In the genomic region with DNA sequence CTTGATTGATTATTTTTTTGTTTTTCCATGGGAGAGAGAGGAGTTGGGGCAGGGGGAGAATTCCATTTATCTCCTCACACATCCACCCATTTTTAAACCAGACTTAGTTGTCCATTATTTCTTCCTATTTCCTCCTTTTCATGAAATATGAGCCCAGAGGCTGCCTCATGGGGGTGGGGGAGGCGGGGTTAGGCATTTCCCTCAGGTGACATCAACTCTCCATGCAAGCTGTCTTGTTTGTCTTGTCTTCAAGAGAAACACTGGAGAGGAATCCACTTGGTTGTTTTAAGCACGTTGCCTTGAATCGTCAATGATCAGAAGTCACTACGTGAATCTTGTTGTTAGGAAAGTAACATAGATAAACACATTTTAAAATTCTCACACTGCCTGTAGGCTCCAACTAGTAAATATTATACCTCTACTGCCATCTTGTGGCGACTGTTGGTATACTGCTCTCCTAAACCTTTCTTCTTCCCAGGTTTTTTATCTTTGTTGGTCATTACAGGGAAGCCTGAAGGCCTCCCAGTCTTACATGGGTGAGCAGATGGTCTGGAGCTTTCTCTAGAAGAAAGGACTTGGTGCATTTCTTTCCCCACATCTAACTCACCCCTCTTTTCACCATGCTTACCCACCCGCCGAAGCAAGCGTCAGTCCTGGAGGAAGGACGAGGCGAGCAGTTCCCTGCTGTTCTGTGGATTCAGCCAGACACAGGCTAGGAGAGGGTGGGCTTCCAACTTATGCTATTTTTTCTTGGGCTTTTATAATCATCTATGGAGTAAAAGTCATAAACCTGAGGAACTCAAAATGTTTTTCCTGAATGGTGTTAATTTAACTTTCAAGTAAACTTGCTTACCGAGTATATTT, we compare ENCODE assay signal across 8 mouse cellular contexts. TPM values are rescaled to one million over a fixed set of nuclear protein-coding genes. Genes with fewer than 3 reads are reported as not detected.
DNase-seq lines count a peak whose midpoint lies in the region; ATAC-seq and TF ChIP-seq lines count a peak whose summit lies in the region.

No protein-coding gene starts in this region.

- no peak overlapping the region for H3K27ac ChIP-seq in hindbrain, postnatal 0 days
- no peak overlapping the region for H3K27ac ChIP-seq in stomach, embryonic 15.5 days

- H3K27me3 ChIP-seq in hindbrain, postnatal 0 days (ENCODE audit: insufficient read depth, low read length): peaks cover 9% of the 10 kb centered on the region; the same call in 1 of the 2 replicates
- H3K27me3 ChIP-seq in stomach, embryonic 15.5 days (replicated peaks): no peaks in the 10 kb centered on the region

- no peaks in the 10 kb centered on the region for H3K4me1 ChIP-seq in hindbrain, postnatal 0 days (ENCODE audit: insufficient read depth, low read length)
- H3K4me1 ChIP-seq in stomach, embryonic 15.5 days: peaks cover 3% of the 10 kb centered on the region; the same call in 1 of the 2 replicates

- ATAC-seq in frontal cortex, adult (ENCODE audit: low TSS enrichment): peak; percentile 79
- peak; percentile 76 for ATAC-seq in hindbrain, postnatal 0 days
- peak; percentile 86 for ATAC-seq in megakaryocyte-erythroid progenitor cell, adult 5-6 weeks (replicated peaks; ENCODE audit: low FRiP score, low TSS enrichment, poor library complexity, severe bottlenecking)
- ATAC-seq in stomach, embryonic 15.5 days (ENCODE audit: insufficient read depth, low FRiP score, low read depth): no peak

- no peaks in the 10 kb centered on the region for H3K36me3 ChIP-seq in hindbrain, postnatal 0 days (ENCODE audit: insufficient read depth, low read length)
- no peaks in the 10 kb centered on the region for H3K36me3 ChIP-seq in stomach, embryonic 15.5 days

- WGBS in hindbrain, postnatal 0 days: 36% methylated on average over 11 of the region's 11 CpGs
- WGBS in stomach, embryonic 15.5 days: 44% methylated on average over 11 of the region's 11 CpGs

- H3K9me3 ChIP-seq in hindbrain, postnatal 0 days (ENCODE audit: low read length): no peaks in the 10 kb centered on the region
- H3K9me3 ChIP-seq in stomach, embryonic 15.5 days: no peaks in the 10 kb centered on the region

- H3K4me2 ChIP-seq in hindbrain, postnatal 0 days (ENCODE audit: low read depth, low read length): 0 out of 2 replicates have a peak overlapping the region, but pooled peaks have one; percentile 25
- peak overlapping the region; percentile 33; the same call in 1 of the 2 replicates for H3K4me2 ChIP-seq in stomach, embryonic 15.5 days

- H3K9ac ChIP-seq in hindbrain, postnatal 0 days (replicated peaks; ENCODE audit: low read length): no peak overlapping the region
- no peak overlapping the region for H3K9ac ChIP-seq in stomach, embryonic 15.5 days

- no peak overlapping the region for H3K4me3 ChIP-seq in hindbrain, postnatal 0 days (ENCODE audit: low read length)
- H3K4me3 ChIP-seq in stomach, embryonic 15.5 days (replicated peaks): no peak overlapping the region

- peak; percentile 37 for DNase-seq in right cerebral cortex, adult 18-20 months
- no peak for DNase-seq in right cerebral cortex, postnatal 36 days (ENCODE audit: low spot score in 2 of 2)
- DNase-seq in cerebellum, adult 9-10 months: peak; percentile 41
- peak; percentile 85 for DNase-seq in hindbrain, postnatal 0 days (ENCODE audit: low spot score)
- DNase-seq in left cerebral cortex, adult 9 months (ENCODE audit: low spot score in 2 of 2): peak; percentile 14 to 79

- peak; percentile 78 for TF ChIP-seq CTCF in hindbrain, postnatal 0 days (IDR thresholded peaks at IDR 0.05; ENCODE audit: low read depth)

RNA-seq across cellular contexts. Expression of gene Prkg1, which starts 8.7 kb away (rescaled TPM):
- 8.6 and 10.9 TPM in 2 replicates for total RNA-seq in hindbrain, postnatal 0 days (2014; rRNA removed)
- 4.7 and 5.3 TPM in 2 replicates for polyA plus RNA-seq in hindbrain, postnatal 0 days (2015; fragmentation: Nextera tagmentation; extraction: Ambion mirVana)
- total RNA-seq in megakaryocyte-erythroid progenitor cell, adult 5-6 weeks (2014; fragmentation: Nextera tagmentation): 1.8 and 4.1 TPM in 2 replicates
- 0.47 and 8.5 TPM in 2 replicates for total RNA-seq in megakaryocyte-erythroid progenitor cell, adult 5-6 weeks (2017)
- 10.0 and 10.5 TPM in 2 replicates for polyA plus RNA-seq in stomach, embryonic 15.5 days (2015; fragmentation: Nextera tagmentation; extraction: Ambion mirVana)

Comparison
In these comparisons a context has a peak if more than half of its experiments do, and no peak if none do; other contexts are left out.
1. DNase-seq: peak in right cerebral cortex, adult 18-20 months (single experiment), cerebellum, adult 9-10 months (single experiment), hindbrain, postnatal 0 days (single experiment) and left cerebral cortex, adult 9 months (2 of 2); none in right cerebral cortex, postnatal 36 days (0 of 2).